ENCODE assay signal across 11 mouse cellular contexts in the genomic region with DNA sequence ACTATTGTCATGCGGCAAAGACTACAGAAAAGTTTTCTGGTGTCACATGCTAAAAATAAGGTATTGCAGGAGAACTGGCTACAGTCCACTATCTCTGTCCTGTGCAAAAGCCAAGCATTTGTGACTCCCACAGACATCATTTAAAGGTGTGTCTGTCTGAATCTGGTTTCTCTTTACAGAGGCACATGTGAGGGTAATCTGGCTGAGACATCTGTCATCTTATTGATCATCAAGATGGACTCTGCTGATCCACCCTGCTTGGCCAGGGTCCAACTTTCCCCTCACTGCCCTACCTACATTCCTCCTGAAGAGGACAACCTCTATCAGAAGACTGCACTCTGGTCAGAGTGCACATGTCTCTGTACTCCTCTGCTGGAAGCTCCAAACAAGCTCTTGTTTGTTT. TPM values are rescaled to one million over a fixed set of nuclear protein-coding genes. Genes with fewer than 3 reads are reported as not detected.
DNase-seq lines count a peak whose midpoint lies in the region; ATAC-seq and TF ChIP-seq lines count a peak whose summit lies in the region.
"Had no signal": no experiment of that assay in that cellular context is flagged by ENCODE, and none has a peak within 500 bp of the region (broad histone marks: within the 10 kb centered on the region; RNA-seq: fewer than 3 reads in every experiment).

No protein-coding gene starts in this region.

- no peak for TF ChIP-seq CTCF in heart, adult 2 months (IDR thresholded peaks at IDR 0.05)

- TF ChIP-seq EP300 in heart, adult 2 months (IDR thresholded peaks at IDR 0.05; ENCODE audit: insufficient read depth, low read depth, low read length) = no peak

- no peaks in the 10 kb centered on the region; the same call in 1 of the 2 replicates for H3K4me1 ChIP-seq in heart, adult 2 months (ENCODE audit: control insufficient read depth, insufficient read depth, low read length)
- peaks cover 22% of the 10 kb centered on the region for H3K4me1 ChIP-seq in heart, embryonic 10.5 days
- peaks cover 50% of the 10 kb centered on the region for H3K4me1 ChIP-seq in liver, embryonic 16.5 days (ENCODE audit: control insufficient read depth, low read depth, low read length)
- peaks cover 6% of the 10 kb centered on the region for H3K4me1 ChIP-seq in forebrain, embryonic 16.5 days (replicated peaks; ENCODE audit: control insufficient read depth, insufficient read depth, low read length)

- no peak for TF ChIP-seq POLR2A in heart, adult 2 months (IDR thresholded peaks at IDR 0.05; ENCODE audit: insufficient read depth, low read depth, low read length)

- 27% methylated on average over 1 of the region's 1 CpGs for WGBS in heart, adult 2 months
- 90% methylated on average over 1 of the region's 1 CpGs for WGBS in heart, embryonic 10.5 days
- 79% methylated on average over 1 of the region's 1 CpGs for WGBS in liver, embryonic 16.5 days (ENCODE audit: insufficient replicate concordance)
- WGBS in forebrain, embryonic 16.5 days = 97% methylated on average over 1 of the region's 1 CpGs

- H3K9me3 ChIP-seq in heart, embryonic 10.5 days = no peaks in the 10 kb centered on the region
- no peaks in the 10 kb centered on the region for H3K9me3 ChIP-seq in liver, embryonic 16.5 days (replicated peaks; ENCODE audit: control insufficient read depth, low read length)
- H3K9me3 ChIP-seq in forebrain, embryonic 16.5 days (ENCODE audit: control insufficient read depth, low read length) = no peaks in the 10 kb centered on the region
- H3K9me3 ChIP-seq: stomach, embryonic 15.5 days had no signal

- intact Hi-C loops in heart, adult 2 months (cut with DNase I) = no loop called here

- H3K9ac ChIP-seq in heart, adult 2 months (ENCODE audit: low read depth, low read length) = no peak overlapping the region
- no peak overlapping the region for H3K9ac ChIP-seq in liver, embryonic 16.5 days (ENCODE audit: low read depth, low read length)
- H3K9ac ChIP-seq in forebrain, embryonic 16.5 days (replicated peaks; ENCODE audit: low read depth, low read length) = no peak overlapping the region
- H3K9ac ChIP-seq: stomach, embryonic 15.5 days had no signal

- H3K27ac ChIP-seq in heart, adult 2 months = peak overlapping the region; percentile 67
- no peak overlapping the region for H3K27ac ChIP-seq in heart, embryonic 10.5 days
- peak overlapping the region; percentile 3 for H3K27ac ChIP-seq in liver, embryonic 16.5 days (ENCODE audit: low read length)
- no peak overlapping the region for H3K27ac ChIP-seq in forebrain, embryonic 16.5 days (ENCODE audit: low read length)
- H3K27ac ChIP-seq: left cerebral cortex, adult 2 months; stomach, embryonic 15.5 days had no signal

- ATAC-seq in liver, embryonic 16.5 days (ENCODE audit: low read depth) = no peak
- ATAC-seq in forebrain, embryonic 16.5 days = no peak
- no peak for ATAC-seq in CD4-positive, CD25-positive, alpha-beta regulatory T cell, adult 4 months

- no peaks in the 10 kb centered on the region for H3K79me2 ChIP-seq in heart, adult 2 months (replicated peaks; ENCODE audit: control insufficient read depth, insufficient read depth, low read length)

- no peak overlapping the region for H3K4me3 ChIP-seq in heart, adult 2 months
- no peak overlapping the region for H3K4me3 ChIP-seq in heart, embryonic 10.5 days
- H3K4me3 ChIP-seq in liver, embryonic 16.5 days (ENCODE audit: low read depth, low read length) = no peak overlapping the region
- H3K4me3 ChIP-seq in forebrain, embryonic 16.5 days (replicated peaks; ENCODE audit: low read length) = no peak overlapping the region
- H3K4me3 ChIP-seq: erythroblast, embryonic 14.5 days; left cerebral cortex, adult 2 months; stomach, embryonic 15.5 days had no signal

- no peak overlapping the region for H3K4me2 ChIP-seq in liver, embryonic 16.5 days (ENCODE audit: low read depth, low read length)
- H3K4me2 ChIP-seq in forebrain, embryonic 16.5 days (ENCODE audit: low read length) = no peak overlapping the region
- H3K4me2 ChIP-seq: stomach, embryonic 15.5 days had no signal

- H3K36me3 ChIP-seq in heart, adult 2 months (ENCODE audit: control insufficient read depth, insufficient read depth, low read length) = no peaks in the 10 kb centered on the region
- peaks cover 8% of the 10 kb centered on the region for H3K36me3 ChIP-seq in heart, embryonic 10.5 days
- H3K36me3 ChIP-seq in liver, embryonic 16.5 days (ENCODE audit: control insufficient read depth, insufficient read depth) = no peaks in the 10 kb centered on the region
- H3K36me3 ChIP-seq in forebrain, embryonic 16.5 days (ENCODE audit: control insufficient read depth, insufficient read depth) = no peaks in the 10 kb centered on the region
- H3K36me3 ChIP-seq: stomach, embryonic 15.5 days had no signal

- no peaks in the 10 kb centered on the region for H3K27me3 ChIP-seq in heart, adult 2 months (ENCODE audit: control insufficient read depth, insufficient read depth, low read length)
- H3K27me3 ChIP-seq in heart, embryonic 10.5 days (ENCODE audit: insufficient read depth, poor library complexity, severe bottlenecking) = no peaks in the 10 kb centered on the region
- H3K27me3 ChIP-seq in liver, embryonic 16.5 days (ENCODE audit: control insufficient read depth, insufficient read depth, low read depth, low read length) = no peaks in the 10 kb centered on the region
- H3K27me3 ChIP-seq in forebrain, embryonic 16.5 days (replicated peaks; ENCODE audit: control insufficient read depth, insufficient read depth, low read length) = no peaks in the 10 kb centered on the region
- H3K27me3 ChIP-seq: stomach, embryonic 15.5 days had no signal

- peak in 1 of 2 experiments; percentile 20 for DNase-seq in heart, adult 2 months
- DNase-seq in heart, embryonic 10.5 days (ENCODE audit: low spot score) = no peak
- DNase-seq in 3T3-L1 (ENCODE audit: low read depth, low spot score) = peak; percentile 18
- DNase-seq in ZHBTc4 (ENCODE audit: low read depth, low spot score) = peak; percentile 62

RNA-seq across cellular contexts. Expression of gene Mindy1, which starts 4.0 kb away (rescaled TPM):
- total RNA-seq in heart, adult 2 months (2021) = 10 to 100 TPM; 17.5 to 21.3 TPM
- polyA plus RNA-seq in heart, adult 2 months (2012; rRNA removed) = 32.2 and 36.9 TPM in 2 replicates
- 26.2 and 27.0 TPM in 2 replicates for polyA plus RNA-seq in heart, embryonic 10.5 days (2016; fragmentation: Nextera tagmentation; extraction: Ambion mirVana)
- 21.5 and 23.2 TPM in 2 replicates for polyA plus RNA-seq in liver, embryonic 16.5 days (2015; fragmentation: Nextera tagmentation; extraction: Ambion mirVana)
- 43.6 and 44.3 TPM in 2 replicates for polyA plus RNA-seq in forebrain, embryonic 16.5 days (2015; fragmentation: Nextera tagmentation; extraction: Ambion mirVana)
- 10 to 100 TPM; 22.1 to 25.3 TPM for polyA plus RNA-seq in CD4-positive, CD25-positive, alpha-beta regulatory T cell, adult 4 months (2017; shearing (Covaris generic))

RNA-seq across cellular contexts. Expression of gene Prune1, which starts 4.7 kb away (rescaled TPM):
- 10 to 100 TPM; 23.4 to 26.1 TPM for total RNA-seq in heart, adult 2 months (2021)
- polyA plus RNA-seq in heart, adult 2 months (2012; rRNA removed) = 28.4 and 45.8 TPM in 2 replicates
- polyA plus RNA-seq in heart, embryonic 10.5 days (2016; fragmentation: Nextera tagmentation; extraction: Ambion mirVana) = 30.7 and 31.1 TPM in 2 replicates
- 8.8 and 9.5 TPM in 2 replicates for polyA plus RNA-seq in liver, embryonic 16.5 days (2015; fragmentation: Nextera tagmentation; extraction: Ambion mirVana)
- polyA plus RNA-seq in forebrain, embryonic 16.5 days (2015; fragmentation: Nextera tagmentation; extraction: Ambion mirVana) = 45.8 and 55.6 TPM in 2 replicates
- 10 to 100 TPM in 1 of 2 experiments, 1 to 10 TPM in 1; 6.3 to 10.1 TPM for polyA plus RNA-seq in CD4-positive, CD25-positive, alpha-beta regulatory T cell, adult 4 months (2017; shearing (Covaris generic))

RNA-seq across cellular contexts. Expression of gene Bnipl, which starts 26.2 kb away (rescaled TPM):
- not detected for total RNA-seq in heart, adult 2 months (2021)
- polyA plus RNA-seq in heart, adult 2 months (2012; rRNA removed) = 0.12 and 0.25 TPM in 2 replicates
- 0.22 and 0.43 TPM in 2 replicates for polyA plus RNA-seq in heart, embryonic 10.5 days (2016; fragmentation: Nextera tagmentation; extraction: Ambion mirVana)
- not detected in 2 replicates for polyA plus RNA-seq in liver, embryonic 16.5 days (2015; fragmentation: Nextera tagmentation; extraction: Ambion mirVana)
- polyA plus RNA-seq in forebrain, embryonic 16.5 days (2015; fragmentation: Nextera tagmentation; extraction: Ambion mirVana) = 0.23 TPM in 1 of 2 replicates, not detected in the other
- polyA plus RNA-seq in CD4-positive, CD25-positive, alpha-beta regulatory T cell, adult 4 months (2017; shearing (Covaris generic)) = not detected
- total RNA-seq: adrenal gland, adult 18-20 months had no signal
- polyA plus RNA-seq: erythroblast, embryonic 14.5 days had no signal

RNA-seq across cellular contexts. Expression of gene Anxa9, which starts 29.8 kb away (rescaled TPM):
- under 1 TPM; 0.59 to 0.68 TPM for total RNA-seq in heart, adult 2 months (2021)
- 1.1 and 1.6 TPM in 2 replicates for polyA plus RNA-seq in heart, adult 2 months (2012; rRNA removed)
- 1.6 and 2.5 TPM in 2 replicates for polyA plus RNA-seq in heart, embryonic 10.5 days (2016; fragmentation: Nextera tagmentation; extraction: Ambion mirVana)
- polyA plus RNA-seq in liver, embryonic 16.5 days (2015; fragmentation: Nextera tagmentation; extraction: Ambion mirVana) = 2.2 and 2.5 TPM in 2 replicates
- 0.51 and 0.86 TPM in 2 replicates for polyA plus RNA-seq in forebrain, embryonic 16.5 days (2015; fragmentation: Nextera tagmentation; extraction: Ambion mirVana)
- polyA plus RNA-seq in CD4-positive, CD25-positive, alpha-beta regulatory T cell, adult 4 months (2017; shearing (Covaris generic)) = 1 to 10 TPM in 1 of 2 experiments, under 1 TPM in 1; 0.42 to 1.1 TPM

RNA-seq across cellular contexts. Expression of gene Gm128, which starts 35.8 kb away (rescaled TPM):
- total RNA-seq in heart, adult 2 months (2021) = not detected
- 0.16 and 0.26 TPM in 2 replicates for polyA plus RNA-seq in heart, adult 2 months (2012; rRNA removed)
- polyA plus RNA-seq in heart, embryonic 10.5 days (2016; fragmentation: Nextera tagmentation; extraction: Ambion mirVana) = 0.69 and 0.97 TPM in 2 replicates
- polyA plus RNA-seq in liver, embryonic 16.5 days (2015; fragmentation: Nextera tagmentation; extraction: Ambion mirVana) = 0.07 TPM in 2 replicates
- polyA plus RNA-seq in forebrain, embryonic 16.5 days (2015; fragmentation: Nextera tagmentation; extraction: Ambion mirVana) = 0.27 TPM in 1 of 2 replicates, not detected in the other
- polyA plus RNA-seq in CD4-positive, CD25-positive, alpha-beta regulatory T cell, adult 4 months (2017; shearing (Covaris generic)) = 1 to 10 TPM in 1 of 2 experiments, under 1 TPM in 1; 0.65 to 1.1 TPM
- polyA plus RNA-seq: erythroblast, embryonic 14.5 days had no signal

Comparison
In these comparisons a context has a peak if more than half of its experiments do, and no peak if none do; other contexts are left out.
1. H3K27ac ChIP-seq: peak in heart, adult 2 months (single experiment) and liver, embryonic 16.5 days (single experiment); none in heart, embryonic 10.5 days (single experiment) and forebrain, embryonic 16.5 days (single experiment).